Mouse (Mus musculus): ENCODE measurements around the gene Hnrnpdl. TPM values are rescaled to one million over a fixed set of nuclear protein-coding genes. Genes with fewer than 3 reads are reported as not detected.

Hnrnpdl gene
- polyA plus RNA-seq, 1 experiment from 2014 or later, result 132 TPM

DNA sequence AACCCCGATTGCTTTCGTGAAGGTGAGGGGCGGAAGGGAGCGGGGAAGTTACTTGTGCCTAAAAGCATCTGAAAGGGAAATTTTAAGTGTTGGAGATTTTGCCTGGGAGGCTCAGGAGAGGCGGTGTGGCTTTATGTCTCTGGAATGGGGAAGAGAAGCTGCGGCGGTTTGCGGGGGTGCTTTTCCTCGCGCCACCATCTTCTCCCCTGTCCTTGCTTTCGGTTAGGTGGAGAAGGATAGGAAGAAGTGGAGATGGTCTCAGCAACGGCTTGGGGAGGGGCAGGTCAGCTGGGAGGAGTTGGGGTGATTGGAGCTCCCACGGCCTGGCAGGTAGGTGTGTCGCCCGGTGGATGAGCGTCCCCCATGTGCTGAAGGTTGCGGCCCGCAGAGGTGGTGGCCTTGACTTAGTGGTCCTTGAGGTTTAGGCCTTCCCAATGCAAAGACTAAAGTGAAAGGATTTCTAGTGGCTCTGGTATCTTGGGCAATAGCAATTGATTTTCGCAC lies 869 bp upstream of the Hnrnpdl start:
- H3K27ac ChIP-seq (ENCODE audit: low read length), result peak overlapping the region; percentile 98
- WGBS, result under 1% methylated on average over 19 of the region's 19 CpGs
- H3K4me2 ChIP-seq (ENCODE audit: low read depth, low read length), result peak overlapping the region; percentile 91
- peaks cover 9% of the 10 kb centered on the region for H3K36me3 ChIP-seq (ENCODE audit: control insufficient read depth, insufficient read depth, low read length)
- ATAC-seq (ENCODE audit: low read depth), result no peak
- no peaks in the 10 kb centered on the region for H3K27me3 ChIP-seq (ENCODE audit: control insufficient read depth, insufficient read depth, low read depth, low read length)
- H3K4me1 ChIP-seq (replicated peaks; ENCODE audit: control insufficient read depth, insufficient read depth, low read length), result peaks cover 47% of the 10 kb centered on the region
- H3K4me3 ChIP-seq (ENCODE audit: low read length), result peak overlapping the region; percentile 93
- peak overlapping the region; percentile 98 for H3K9ac ChIP-seq (ENCODE audit: low read length)
- H3K9me3 ChIP-seq (ENCODE audit: control insufficient read depth, low read length), result no peaks in the 10 kb centered on the region

DNA sequence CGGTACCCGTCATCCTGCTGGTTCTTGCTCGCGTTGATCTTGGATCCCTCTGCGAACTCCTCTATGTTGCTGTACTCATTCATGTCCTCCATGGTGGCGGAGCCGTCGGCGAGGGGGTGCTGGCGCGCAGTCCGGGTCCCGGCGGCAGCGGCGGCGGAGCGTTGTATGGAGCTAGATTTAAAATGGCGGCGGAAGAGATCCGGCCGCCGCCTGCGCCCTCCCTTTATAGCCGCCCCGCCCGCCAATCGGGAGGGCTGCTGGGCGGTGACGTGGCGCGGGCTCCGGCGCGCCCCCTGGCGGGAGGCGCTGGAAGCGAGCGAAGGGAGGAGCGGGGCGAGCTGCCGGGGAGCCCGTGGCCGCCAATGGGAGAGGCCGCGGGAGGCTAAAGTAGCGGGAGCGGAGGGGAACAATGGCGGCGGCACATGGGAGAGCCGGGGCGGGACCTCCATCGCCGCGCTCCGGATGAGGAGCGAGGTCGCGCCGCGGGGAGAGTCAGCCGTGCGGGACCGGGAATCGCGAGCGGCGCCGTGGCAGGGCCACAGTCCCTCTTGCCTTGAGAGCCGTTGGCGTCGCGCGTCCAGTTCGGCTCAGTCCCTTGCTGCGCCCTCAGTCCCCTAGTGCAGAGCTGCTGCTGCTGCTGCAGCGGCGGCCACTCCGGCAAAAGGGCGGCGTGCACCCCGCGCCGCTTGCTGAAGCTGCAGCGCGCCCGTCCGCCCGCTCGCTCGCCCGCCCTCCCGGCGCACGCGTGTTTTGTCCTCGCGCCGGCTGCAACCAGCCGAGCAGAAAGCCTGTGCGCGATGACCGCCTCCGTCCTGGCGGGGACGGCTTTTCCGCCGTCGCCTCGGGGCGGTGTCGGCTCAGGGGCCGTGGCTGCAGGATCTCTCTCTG lies 506 bp downstream of the Hnrnpdl start:
- Histone ChIP-seq H3K4me1 (replicated peaks; ENCODE audit: control insufficient read depth, insufficient read depth, low read length) (peaks cover 37% of the 10 kb centered on the region), H3K4me2 (ENCODE audit: low read depth, low read length) (peak overlapping the region; percentile 91), H3K9ac (ENCODE audit: low read length) (peak overlapping the region; percentile 98), H3K36me3 (ENCODE audit: control insufficient read depth, insufficient read depth, low read length) (peaks cover 21% of the 10 kb centered on the region), H3K4me3 (ENCODE audit: low read length) (peak overlapping the region; percentile 93), H3K9me3 (ENCODE audit: control insufficient read depth, low read length) (no peaks in the 10 kb centered on the region), H3K27ac (ENCODE audit: low read length) (peak overlapping the region; percentile 98), H3K27me3 (ENCODE audit: control insufficient read depth, insufficient read depth, low read depth, low read length) (no peaks in the 10 kb centered on the region)
- ATAC-seq (ENCODE audit: low read depth), result peak; percentile 82
- WGBS, result under 1% methylated on average over 108 of the region's 113 CpGs

DNA sequence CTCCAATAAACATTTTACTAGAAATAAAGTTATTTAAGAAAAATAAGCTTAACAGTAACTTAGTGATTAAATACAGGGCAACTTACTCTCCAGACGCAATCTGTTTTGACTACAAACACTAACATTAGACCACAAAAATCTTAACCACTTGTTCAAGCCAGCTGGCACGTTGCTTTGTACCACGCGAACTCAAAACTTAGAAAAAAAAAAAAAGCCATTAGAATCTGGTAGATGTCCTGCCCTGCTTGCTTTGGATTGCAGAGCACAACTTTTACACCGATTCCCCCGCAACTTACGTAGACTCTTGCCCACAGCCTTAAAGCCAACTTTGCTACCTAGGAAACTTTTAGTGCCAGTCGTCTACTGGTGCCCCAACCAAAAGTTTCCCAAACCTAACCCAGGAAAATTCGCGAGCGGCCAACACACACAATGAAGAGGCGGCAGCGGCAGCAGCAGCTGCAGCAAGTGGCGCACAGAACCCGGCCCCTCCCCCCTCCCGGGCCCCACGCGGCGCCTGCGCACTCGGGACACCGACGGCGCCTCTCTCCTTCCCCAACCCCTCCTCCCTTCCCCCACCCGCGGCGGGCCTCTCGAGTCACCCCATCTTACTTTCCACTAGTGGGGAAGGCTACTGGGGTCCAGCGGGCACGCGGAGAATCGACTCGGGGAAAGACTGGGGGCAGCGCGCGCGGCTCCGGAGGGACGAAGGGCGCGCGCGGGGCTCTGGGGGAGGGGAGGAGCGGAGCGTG lies 1.3 kb downstream of the Hnrnpdl start:
- H3K9ac ChIP-seq (ENCODE audit: low read length), result peak overlapping the region; percentile 98
- under 1% methylated on average over 35 of the region's 45 CpGs for WGBS
- H3K36me3 ChIP-seq (ENCODE audit: control insufficient read depth, insufficient read depth, low read length), result peaks cover 24% of the 10 kb centered on the region
- H3K4me2 ChIP-seq (ENCODE audit: low read depth, low read length), result peak overlapping the region; percentile 98
- H3K4me3 ChIP-seq (ENCODE audit: low read length), result peak overlapping the region; percentile 93
- H3K27me3 ChIP-seq (ENCODE audit: control insufficient read depth, insufficient read depth, low read depth, low read length), result no peaks in the 10 kb centered on the region
- H3K4me1 ChIP-seq (replicated peaks; ENCODE audit: control insufficient read depth, insufficient read depth, low read length), result peaks cover 31% of the 10 kb centered on the region
- H3K27ac ChIP-seq (ENCODE audit: low read length), result peak overlapping the region; percentile 95
- ATAC-seq (ENCODE audit: low read depth), result peak; percentile 42
- no peaks in the 10 kb centered on the region for H3K9me3 ChIP-seq (ENCODE audit: control insufficient read depth, low read length)

DNA sequence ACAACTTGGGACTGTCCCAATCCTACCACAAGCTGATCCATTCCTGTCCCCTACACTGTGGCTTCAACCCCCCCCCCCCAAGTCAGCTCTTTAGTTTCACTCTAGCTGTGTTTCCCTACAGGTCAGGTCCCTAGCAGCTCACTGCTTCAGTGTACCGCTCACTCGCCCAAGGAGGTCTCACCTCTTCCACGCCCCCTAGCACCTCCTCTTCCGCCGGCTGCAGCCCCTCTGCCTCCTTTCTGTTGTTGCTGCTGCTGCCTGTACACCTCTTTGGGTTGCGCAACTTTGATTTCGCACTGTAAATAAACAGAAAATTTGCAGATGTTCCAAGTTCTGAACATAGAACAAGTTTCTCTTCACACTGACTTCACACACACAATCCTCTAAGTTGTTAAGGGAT lies 2.8 kb downstream of the Hnrnpdl start:
- Histone ChIP-seq H3K9ac (ENCODE audit: low read length) (peak overlapping the region; percentile 57), H3K4me2 (ENCODE audit: low read depth, low read length) (peak overlapping the region; percentile 98), H3K27ac (ENCODE audit: low read length) (no peak overlapping the region), H3K27me3 (ENCODE audit: control insufficient read depth, insufficient read depth, low read depth, low read length) (no peaks in the 10 kb centered on the region), H3K9me3 (ENCODE audit: control insufficient read depth, low read length) (no peaks in the 10 kb centered on the region), H3K36me3 (ENCODE audit: control insufficient read depth, insufficient read depth, low read length) (peaks cover 37% of the 10 kb centered on the region), H3K4me1 (replicated peaks; ENCODE audit: control insufficient read depth, insufficient read depth, low read length) (peaks cover 23% of the 10 kb centered on the region), H3K4me3 (ENCODE audit: low read length) (peak overlapping the region; percentile 93)
- WGBS, result 6% methylated on average over 7 of the region's 7 CpGs
- no peak for ATAC-seq (ENCODE audit: low read depth)

DNA sequence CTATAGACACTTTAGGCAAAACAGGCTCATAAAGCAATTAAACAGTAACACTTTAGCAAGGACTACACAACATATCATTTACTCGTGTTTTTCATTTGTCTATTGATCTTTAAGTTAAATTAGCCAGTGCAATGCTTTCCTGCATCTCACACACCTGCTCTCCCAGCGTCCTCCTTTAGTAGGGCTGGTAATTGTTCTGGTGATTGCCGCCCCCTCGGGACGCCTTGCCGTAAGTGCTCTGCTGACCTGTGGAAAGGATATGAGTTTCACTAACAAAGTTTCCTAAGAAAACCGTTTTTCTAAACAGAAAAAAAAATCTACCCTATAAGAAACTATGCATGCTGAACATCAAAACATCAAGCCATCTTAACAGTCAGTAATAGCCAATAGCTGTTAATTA lies 3.5 kb downstream of the Hnrnpdl start:
- WGBS, result 42% methylated on average over 7 of the region's 7 CpGs
- Histone ChIP-seq H3K27me3 (ENCODE audit: control insufficient read depth, insufficient read depth, low read depth, low read length) (no peaks in the 10 kb centered on the region), H3K27ac (ENCODE audit: low read length) (no peak overlapping the region), H3K4me1 (replicated peaks; ENCODE audit: control insufficient read depth, insufficient read depth, low read length) (peaks cover 23% of the 10 kb centered on the region), H3K36me3 (ENCODE audit: control insufficient read depth, insufficient read depth, low read length) (peaks cover 37% of the 10 kb centered on the region), H3K4me3 (ENCODE audit: low read length) (peak overlapping the region; percentile 15; the same call in 1 of the 2 replicates), H3K9ac (ENCODE audit: low read length) (no peak overlapping the region), H3K9me3 (ENCODE audit: control insufficient read depth, low read length) (no peaks in the 10 kb centered on the region), H3K4me2 (ENCODE audit: low read depth, low read length) (peak overlapping the region; percentile 29; the same call in 1 of the 2 replicates)
- ATAC-seq (ENCODE audit: low read depth), result no peak

DNA sequence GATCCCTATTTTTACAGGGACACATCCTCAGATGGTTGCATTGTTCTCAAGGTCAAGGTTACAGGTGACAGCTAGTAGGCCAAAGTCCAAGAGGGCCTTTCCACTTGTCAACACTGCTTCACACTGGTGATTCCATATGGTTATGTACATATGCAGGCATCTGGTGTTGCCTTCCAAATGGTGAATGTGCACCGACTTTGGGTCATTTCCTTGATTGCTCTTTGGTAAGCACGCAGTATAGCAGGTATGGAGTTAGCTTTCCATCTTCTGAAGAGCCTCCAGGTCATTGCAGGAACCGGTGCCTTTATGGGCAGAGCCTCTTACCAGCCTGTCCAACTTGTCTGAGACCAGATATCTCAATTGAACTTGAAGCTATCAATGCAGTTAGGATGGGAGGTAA lies 6.8 kb downstream of the Hnrnpdl start:
- no peak overlapping the region for H3K4me2 ChIP-seq (ENCODE audit: low read depth, low read length)
- no peaks in the 10 kb centered on the region for H3K27me3 ChIP-seq (ENCODE audit: control insufficient read depth, insufficient read depth, low read depth, low read length)
- no peak for ATAC-seq (ENCODE audit: low read depth)
- no peaks in the 10 kb centered on the region for H3K9me3 ChIP-seq (ENCODE audit: control insufficient read depth, low read length)
- no peak overlapping the region for H3K9ac ChIP-seq (ENCODE audit: low read length)
- H3K36me3 ChIP-seq (ENCODE audit: control insufficient read depth, insufficient read depth, low read length), result peaks cover 37% of the 10 kb centered on the region
- H3K27ac ChIP-seq (ENCODE audit: low read length), result no peak overlapping the region
- no peak overlapping the region for H3K4me3 ChIP-seq (ENCODE audit: low read length)
- 66% methylated on average over 3 of the region's 3 CpGs for WGBS
- H3K4me1 ChIP-seq (replicated peaks; ENCODE audit: control insufficient read depth, insufficient read depth, low read length), result peaks cover 28% of the 10 kb centered on the region

DNA sequence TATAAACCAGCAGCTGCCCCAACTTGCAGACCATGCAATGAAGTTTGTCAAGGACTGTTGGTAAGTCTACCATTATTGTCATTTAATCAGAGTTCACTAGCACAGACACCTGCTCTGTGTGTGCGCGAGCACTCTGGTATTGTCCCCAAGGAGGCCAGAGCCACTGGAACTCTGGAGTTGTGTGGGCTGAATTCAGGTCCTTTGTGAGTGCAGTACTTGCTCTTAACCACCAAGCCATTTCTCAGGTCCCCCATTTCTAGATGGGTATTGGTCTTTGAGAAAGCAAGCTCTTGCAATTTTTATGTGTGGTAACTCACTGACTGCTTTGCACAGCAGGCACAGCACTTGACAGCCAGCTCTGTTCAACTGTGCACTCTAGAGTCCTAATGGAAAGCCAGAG lies 7.4 kb downstream of the Hnrnpdl start:
- no peak for ATAC-seq (ENCODE audit: low read depth)
- Histone ChIP-seq H3K9ac (ENCODE audit: low read length) (no peak overlapping the region), H3K36me3 (ENCODE audit: control insufficient read depth, insufficient read depth, low read length) (peaks cover 37% of the 10 kb centered on the region), H3K4me2 (ENCODE audit: low read depth, low read length) (no peak overlapping the region), H3K9me3 (ENCODE audit: control insufficient read depth, low read length) (no peaks in the 10 kb centered on the region), H3K4me3 (ENCODE audit: low read length) (no peak overlapping the region), H3K4me1 (replicated peaks; ENCODE audit: control insufficient read depth, insufficient read depth, low read length) (peaks cover 22% of the 10 kb centered on the region), H3K27ac (ENCODE audit: low read length) (no peak overlapping the region), H3K27me3 (ENCODE audit: control insufficient read depth, insufficient read depth, low read depth, low read length) (no peaks in the 10 kb centered on the region)
- WGBS, result 84% methylated on average over 2 of the region's 2 CpGs

DNA sequence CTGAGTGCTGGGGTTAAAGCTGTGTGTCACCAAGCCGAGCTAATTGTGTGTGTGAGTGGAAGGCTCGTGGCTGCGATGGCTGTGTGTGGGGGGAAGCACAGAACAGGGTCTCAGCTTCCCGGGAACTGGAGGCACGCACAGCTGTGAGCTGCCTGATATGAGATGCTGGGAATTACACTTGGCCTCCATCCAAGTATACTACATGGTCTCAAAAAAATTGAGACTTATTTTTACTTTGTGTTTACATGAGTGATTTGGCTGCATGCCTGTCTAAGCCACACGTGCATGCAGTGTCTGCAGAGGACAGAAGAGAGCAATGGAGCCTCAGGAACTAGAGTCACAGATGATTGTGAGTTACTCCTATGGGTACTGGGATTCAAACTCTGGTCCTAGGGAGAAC lies 9.4 kb downstream of the Hnrnpdl start:
- no peak overlapping the region for H3K4me2 ChIP-seq (ENCODE audit: low read depth, low read length)
- no peak overlapping the region for H3K4me3 ChIP-seq (ENCODE audit: low read length)
- H3K27ac ChIP-seq (ENCODE audit: low read length), result peak overlapping the region; percentile 40
- H3K9me3 ChIP-seq (ENCODE audit: control insufficient read depth, low read length), result no peaks in the 10 kb centered on the region
- WGBS, result 7% methylated on average over 6 of the region's 6 CpGs
- H3K36me3 ChIP-seq (ENCODE audit: control insufficient read depth, insufficient read depth, low read length), result peaks cover 27% of the 10 kb centered on the region
- peak; percentile 93 for ATAC-seq (ENCODE audit: low read depth)
- H3K9ac ChIP-seq (ENCODE audit: low read length), result no peak overlapping the region
- H3K4me1 ChIP-seq (replicated peaks; ENCODE audit: control insufficient read depth, insufficient read depth, low read length), result peaks cover 17% of the 10 kb centered on the region
- H3K27me3 ChIP-seq (ENCODE audit: control insufficient read depth, insufficient read depth, low read depth, low read length), result no peaks in the 10 kb centered on the region

DNA sequence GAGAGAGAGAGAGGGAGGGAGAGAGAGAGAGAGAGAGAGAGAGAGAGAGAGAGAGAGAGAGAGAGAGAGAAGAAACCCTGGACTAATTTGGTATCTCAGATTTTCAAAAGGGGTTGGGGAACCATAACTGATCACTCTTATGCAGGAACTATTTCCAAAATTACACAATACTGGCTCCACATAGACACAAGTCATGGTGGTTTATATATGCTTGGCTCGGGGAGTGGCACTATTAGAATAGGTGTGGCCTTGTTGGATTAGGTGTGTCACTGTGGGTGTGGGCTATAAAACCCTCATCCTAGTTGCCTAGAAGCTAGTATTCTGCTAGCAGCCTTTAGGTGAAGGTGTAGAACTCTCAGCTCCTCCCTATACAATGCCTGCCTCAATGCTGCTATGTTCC lies 14.6 kb downstream of the Hnrnpdl start:
- Histone ChIP-seq H3K36me3 (ENCODE audit: control insufficient read depth, insufficient read depth, low read length) (no peaks in the 10 kb centered on the region), H3K27ac (ENCODE audit: low read length) (no peak overlapping the region), H3K9ac (ENCODE audit: low read length) (no peak overlapping the region), H3K4me3 (ENCODE audit: low read length) (no peak overlapping the region), H3K9me3 (ENCODE audit: control insufficient read depth, low read length) (no peaks in the 10 kb centered on the region), H3K27me3 (ENCODE audit: control insufficient read depth, insufficient read depth, low read depth, low read length) (no peaks in the 10 kb centered on the region), H3K4me2 (ENCODE audit: low read depth, low read length) (no peak overlapping the region), H3K4me1 (replicated peaks; ENCODE audit: control insufficient read depth, insufficient read depth, low read length) (peaks cover 4% of the 10 kb centered on the region)
- no peak for ATAC-seq (ENCODE audit: low read depth)
- WGBS, result 64% methylated on average over 1 of the region's 1 CpGs

Data from lung, embryonic 16.5 days (tissue).